ENCODE assay signal across 10 mouse cellular contexts in genomic region chr10:76733677-76734068, GRCm38 (mm10). TPM values are rescaled to one million over a fixed set of nuclear protein-coding genes. Genes with fewer than 3 reads are reported as not detected.
DNase-seq lines count a peak whose midpoint lies in the region; ATAC-seq lines count a peak whose summit lies in the region.
"Had no signal": no experiment of that assay in that cellular context is flagged by ENCODE, and none has a peak within 500 bp of the region (broad histone marks: within the 10 kb centered on the region; RNA-seq: fewer than 3 reads in every experiment).

No protein-coding gene starts in this region.

- peak overlapping the region; percentile 29; the same call in 1 of the 2 replicates for H3K9ac ChIP-seq in heart, embryonic 11.5 days (ENCODE audit: low read depth, low read length)
- H3K9ac ChIP-seq in limb, embryonic 12.5 days (replicated peaks) = peak overlapping the region; percentile 51
- H3K9ac ChIP-seq in stomach, embryonic 16.5 days (ENCODE audit: low read length) = peak overlapping the region; percentile 64

- ATAC-seq in heart, embryonic 11.5 days (replicated peaks; ENCODE audit: insufficient number of reproducible peaks, low FRiP score, low TSS enrichment) = no peak
- no peak for ATAC-seq in limb, embryonic 12.5 days (ENCODE audit: insufficient number of reproducible peaks, insufficient read depth, low FRiP score, low TSS enrichment, low read depth)
- no peak for ATAC-seq in stomach, embryonic 16.5 days (ENCODE audit: insufficient read depth, low FRiP score)
- ATAC-seq: activated CD4-positive, CD25-positive, alpha-beta regulatory T cell, adult 4 months had no signal

- peak overlapping the region; percentile 83 for H3K27ac ChIP-seq in heart, embryonic 11.5 days (ENCODE audit: low read depth, low read length)
- H3K27ac ChIP-seq in limb, embryonic 12.5 days = peak overlapping the region; percentile 96
- peak overlapping the region; percentile 91 for H3K27ac ChIP-seq in stomach, embryonic 16.5 days (ENCODE audit: low read length)

- H3K4me1 ChIP-seq in heart, embryonic 11.5 days (ENCODE audit: control insufficient read depth, insufficient read depth, low read length) = peaks cover 20% of the 10 kb centered on the region
- peaks cover 52% of the 10 kb centered on the region for H3K4me1 ChIP-seq in limb, embryonic 12.5 days (replicated peaks)
- H3K4me1 ChIP-seq in stomach, embryonic 16.5 days (ENCODE audit: control insufficient read depth, insufficient read depth, low read length) = peaks cover 31% of the 10 kb centered on the region

- no peak overlapping the region for H3K4me3 ChIP-seq in heart, embryonic 11.5 days (ENCODE audit: low read depth, low read length)
- H3K4me3 ChIP-seq in limb, embryonic 12.5 days (replicated peaks) = peak overlapping the region; percentile 25
- H3K4me3 ChIP-seq in stomach, embryonic 16.5 days (replicated peaks; ENCODE audit: low read length) = 0 out of 2 replicates have a peak overlapping the region, but pooled peaks have one; percentile 7

- 29% methylated on average over 3 of the region's 3 CpGs for WGBS in heart, embryonic 11.5 days (ENCODE audit: insufficient replicate concordance)
- WGBS in limb, embryonic 12.5 days = 38% methylated on average over 3 of the region's 3 CpGs
- whole genome bisulfite sequencing in stomach, embryonic 16.5 days = 32% methylated on average over 3 of the region's 3 CpGs

- no peaks in the 10 kb centered on the region for H3K9me3 ChIP-seq in heart, embryonic 11.5 days (replicated peaks; ENCODE audit: control insufficient read depth, low read length)
- no peaks in the 10 kb centered on the region for H3K9me3 ChIP-seq in limb, embryonic 12.5 days
- no peaks in the 10 kb centered on the region for H3K9me3 ChIP-seq in stomach, embryonic 16.5 days (replicated peaks; ENCODE audit: control insufficient read depth, low read length)

- intact Hi-C loops in heart, postnatal 36 days (cut with DNase I) = loop anchor here (2.0 to 5.0 kb wide), 2 partner anchors 183 to 266 kb away; partner anchors contain the start of genes Mcm3ap and Ybey

- peak overlapping the region; percentile 49 for H3K4me2 ChIP-seq in heart, embryonic 11.5 days
- peak overlapping the region; percentile 53 for H3K4me2 ChIP-seq in limb, embryonic 12.5 days
- H3K4me2 ChIP-seq in stomach, embryonic 16.5 days (ENCODE audit: low read depth, low read length) = peak overlapping the region; percentile 39

- no peaks in the 10 kb centered on the region for H3K27me3 ChIP-seq in heart, embryonic 11.5 days (ENCODE audit: control insufficient read depth, insufficient read depth, low read length)
- H3K27me3 ChIP-seq in limb, embryonic 12.5 days = no peaks in the 10 kb centered on the region
- no peaks in the 10 kb centered on the region for H3K27me3 ChIP-seq in stomach, embryonic 16.5 days (ENCODE audit: control insufficient read depth, insufficient read depth, low read length)

- H3K36me3 ChIP-seq in heart, embryonic 11.5 days (ENCODE audit: control insufficient read depth, insufficient read depth, low read length) = no peaks in the 10 kb centered on the region
- no peaks in the 10 kb centered on the region for H3K36me3 ChIP-seq in limb, embryonic 12.5 days
- no peaks in the 10 kb centered on the region for H3K36me3 ChIP-seq in stomach, embryonic 16.5 days (ENCODE audit: control insufficient read depth, insufficient read depth, low read length)

- DNase-seq in heart, postnatal 36 days = no peak
- peak; percentile 26 to 31 for DNase-seq in right cerebral cortex, postnatal 10 days (ENCODE audit: low spot score in 2 of 2)
- no peak for DNase-seq in right cerebral cortex, adult 18-20 months
- DNase-seq in cerebellum, postnatal 25 days = no peak
- no peak for DNase-seq in cerebellum, adult 18-20 months

RNA-seq across cellular contexts. Expression of gene Col6a1, which starts 7.7 kb away (rescaled TPM):
- polyA plus RNA-seq in heart, embryonic 11.5 days (2014; fragmentation: Nextera tagmentation; extraction: Ambion mirVana) = 16.3 and 22.1 TPM in 2 replicates
- 10 to 100 TPM; 69.8 to 78.5 TPM for total RNA-seq in heart, postnatal 36 days (2021)
- polyA plus RNA-seq in limb, embryonic 12.5 days (2016; fragmentation: Nextera tagmentation; extraction: Ambion mirVana) = 40.1 and 49.2 TPM in 2 replicates
- 433 and 468 TPM in 2 replicates for polyA plus RNA-seq in stomach, embryonic 16.5 days (2015; fragmentation: Nextera tagmentation; extraction: Ambion mirVana)
- total RNA-seq: megakaryocyte-erythroid progenitor cell, adult 5-6 weeks had no signal
- polyA plus RNA-seq: activated CD4-positive, CD25-positive, alpha-beta regulatory T cell, adult 4 months had no signal

Comparison
In these comparisons a context has a peak if more than half of its experiments do, and no peak if none do; other contexts are left out.
1. DNase-seq: peak in right cerebral cortex, postnatal 10 days (2 of 2); none in heart, postnatal 36 days (0 of 2), right cerebral cortex, adult 18-20 months (single experiment), cerebellum, postnatal 25 days (0 of 2) and cerebellum, adult 18-20 months (0 of 2).
2. Peak in every context shown above with its lines, with median percentiles within 50 percentile points of each other: H3K27ac ChIP-seq, H3K4me2 ChIP-seq and H3K9ac ChIP-seq.